9 mouse cellular contexts compared by ENCODE assay signal in genomic region chr13:30603936-30604335, GRCm38 (mm10). TPM values are rescaled to one million over a fixed set of nuclear protein-coding genes. Genes with fewer than 3 reads are reported as not detected.
DNase-seq lines count a peak whose midpoint lies in the region; ATAC-seq lines count a peak whose summit lies in the region.
"Had no signal": no experiment of that assay in that cellular context is flagged by ENCODE, and none has a peak within 500 bp of the region (broad histone marks: within the 10 kb centered on the region; RNA-seq: fewer than 3 reads in every experiment).

No protein-coding gene starts in this region.

- DNase-seq in cerebellum, adult 9-10 months, result peak; percentile 2
- no peak for DNase-seq in cerebellum, adult 11-12 months
- peak; percentile 83 for DNase-seq in 3T3-L1 (ENCODE audit: low read depth, low spot score)
- peak; percentile 20 to 39 for DNase-seq in left cerebral cortex, adult 18-20 months (ENCODE audit: low spot score in 2 of 2)
- DNase-seq in urinary bladder, postnatal 4 days (ENCODE audit: low spot score in 2 of 2), result no peak
- DNase-seq in lung, postnatal 25 days (ENCODE audit: low spot score), result no peak
- DNase-seq in neural tube, embryonic 10.5 days (ENCODE audit: extremely low spot score, low spot score), result no peak
- DNase-seq: kidney, adult 8-10 months had no signal

- ATAC-seq in frontal cortex, adult (ENCODE audit: low TSS enrichment), result peak; percentile 74

RNA-seq across cellular contexts. Expression of gene Dusp22, which starts 55.9 kb away (rescaled TPM):
- 10 to 100 TPM; 29.0 to 31.4 TPM for total RNA-seq in left cerebral cortex, adult 18-20 months (2021)

RNA-seq across cellular contexts. Expression of gene Uqcrfs1, which starts 58.8 kb away (rescaled TPM):
- total RNA-seq in left cerebral cortex, adult 18-20 months (2021), result 100 to 1,000 TPM; 150 to 157 TPM

Comparison
In these comparisons a context has a peak if more than half of its experiments do, and no peak if none do; other contexts are left out.
1. DNase-seq: peak in cerebellum, adult 9-10 months (single experiment), 3T3-L1 (single experiment) and left cerebral cortex, adult 18-20 months (2 of 2); none in cerebellum, adult 11-12 months (single experiment), urinary bladder, postnatal 4 days (0 of 2), lung, postnatal 25 days (single experiment) and neural tube, embryonic 10.5 days (single experiment).